Mouse (Mus musculus) adrenal gland, postnatal 36 days (tissue): ENCODE results near the gene Olfr132. TPM values are rescaled to one million over a fixed set of nuclear protein-coding genes. Genes with fewer than 3 reads are reported as not detected.
"Not testable (repeated sequence)": the region's sequence is repeated elsewhere in the genome, so short reads cannot be mapped to it uniquely, and the experiment has no call there.

Source experiments
- DNase-seq, 2 experiments: peaks; one replicate each; pipeline ENCODE4 v3.0.0; 2021; ENCODE audit warnings: mixed read lengths in 1 of 2
- long read RNA-seq, 2 experiments: library from polyadenylated mRNA; stranded (forward); transcript quantifications; one replicate each; pipeline ENCODE4 v2.0.0; 2021; ENCODE audit warnings: borderline sequencing depth in 2 of 2
- total RNA-seq, 2 experiments: library from RNA; stranded (reverse); gene quantifications; 2 replicates each; pipeline ENCODE4 v1.2.3; 2021

Gene Olfr132
- total RNA-seq: not detected
- long read RNA-seq, experiment 1: 0 reads
- long read RNA-seq, experiment 2: 0 reads

DNA sequence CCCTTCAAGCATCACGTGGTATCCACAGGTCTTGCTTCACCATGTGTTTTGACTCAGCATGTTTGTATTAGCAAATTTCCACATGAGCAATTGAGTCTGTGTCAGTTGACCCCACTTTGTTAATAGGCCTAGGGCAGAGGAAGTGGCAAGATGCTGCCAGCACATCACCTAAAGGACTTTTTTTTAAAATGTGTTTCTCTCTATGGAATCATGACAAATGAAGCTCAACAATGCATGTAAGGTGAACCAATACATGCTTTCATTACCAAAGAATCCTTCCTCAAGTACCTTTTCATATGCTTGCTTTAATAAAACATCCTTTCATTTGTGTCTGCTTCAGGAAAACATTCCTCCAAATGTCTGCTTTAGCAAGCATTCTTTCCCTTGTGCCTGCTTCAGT, at the start of gene Olfr132:
Gene Olfr132, minus strand, starts transcription at position 101 of the 400 bp plus-strand sequence.
- DNase-seq: no peak

DNA sequence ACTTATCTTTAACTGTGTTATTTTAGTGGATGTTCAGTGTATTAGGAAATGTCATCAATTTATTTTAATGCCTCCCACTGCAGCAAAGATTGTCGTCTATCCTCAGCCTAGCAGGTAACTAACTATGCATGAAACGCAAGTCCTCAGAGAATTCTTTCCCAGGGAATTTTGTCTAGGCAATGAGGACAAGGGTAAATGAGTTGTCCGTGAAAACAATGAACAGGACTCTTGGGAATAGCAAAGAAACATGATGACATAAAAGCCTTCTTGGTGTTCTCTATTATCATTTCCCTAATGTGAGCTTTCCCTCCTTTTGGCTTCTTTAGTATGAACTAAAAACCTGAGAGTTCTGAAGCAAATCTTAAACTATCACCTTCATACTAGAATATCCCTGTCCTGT, 36.8 kb upstream of the Olfr132 start, which contains the start of gene Olfr134:
Gene Olfr134, plus strand, starts transcription at position 301 of the 400 bp plus-strand sequence.
- DNase-seq: no peak

DNA sequence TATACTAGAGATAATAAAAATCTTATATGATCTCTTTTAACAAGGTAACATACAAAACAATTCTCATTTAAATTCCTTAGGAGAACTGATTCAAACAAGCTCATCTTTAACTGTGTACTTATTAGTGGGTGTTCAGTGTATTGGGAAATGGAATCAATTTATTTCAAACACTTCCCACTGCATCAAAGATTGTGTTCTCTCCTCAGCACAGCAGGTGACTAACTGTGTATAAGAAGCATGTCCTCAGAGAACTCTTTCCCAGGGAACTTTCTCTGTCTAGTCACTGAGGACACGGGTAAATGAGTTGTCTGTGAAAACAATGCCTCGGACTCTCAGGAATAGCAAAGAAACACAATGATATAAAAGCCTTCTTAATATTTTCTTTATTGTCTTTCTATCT, 10.7 kb upstream of the Olfr132 start, which contains the start of gene Olfr133:
Gene Olfr133, plus strand, starts transcription at position 301 of the 400 bp plus-strand sequence.
- no peak for DNase-seq

DNA sequence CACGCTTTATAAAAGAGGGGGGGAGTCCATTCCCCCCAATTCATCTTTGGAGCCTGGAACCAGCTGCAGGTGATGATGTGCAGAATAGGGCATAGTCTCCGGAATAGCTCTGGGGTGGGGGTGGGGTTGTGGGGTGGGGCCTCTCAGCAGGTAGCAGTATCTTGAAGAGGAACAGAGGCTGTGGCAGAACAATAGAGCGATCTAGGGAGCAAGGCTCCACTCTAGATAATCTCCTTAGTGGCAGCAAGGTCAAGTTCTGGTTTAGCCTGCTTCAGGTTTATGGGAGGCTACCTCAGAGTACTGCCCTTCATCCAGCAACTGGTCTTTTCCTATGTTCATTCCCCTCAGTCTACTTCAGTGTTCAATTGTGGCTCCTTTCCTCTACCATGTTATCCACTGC, 9.0 kb downstream of the Olfr132 start:
- DNase-seq: not testable (repeated sequence)

DNA sequence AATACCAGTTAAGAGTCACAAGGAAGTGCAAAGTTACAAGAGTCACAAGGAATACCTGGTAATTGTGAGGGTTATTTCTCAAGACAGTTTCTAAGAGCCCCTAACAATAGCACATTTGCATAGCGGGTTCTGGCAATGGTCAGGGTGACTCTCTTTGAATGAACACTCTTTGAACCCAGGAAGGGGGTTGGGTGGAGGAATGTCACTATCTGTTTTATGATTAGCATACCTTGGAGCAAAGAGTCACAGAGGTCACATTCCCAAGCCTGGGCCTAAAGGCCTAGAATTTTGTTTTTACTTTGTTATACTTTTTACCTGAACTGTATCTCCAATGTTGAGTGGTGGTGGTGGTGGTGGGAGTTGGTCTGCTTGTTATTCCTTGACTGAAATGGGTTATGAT, 10.1 kb downstream of the Olfr132 start:
- not testable (repeated sequence) for DNase-seq

DNA sequence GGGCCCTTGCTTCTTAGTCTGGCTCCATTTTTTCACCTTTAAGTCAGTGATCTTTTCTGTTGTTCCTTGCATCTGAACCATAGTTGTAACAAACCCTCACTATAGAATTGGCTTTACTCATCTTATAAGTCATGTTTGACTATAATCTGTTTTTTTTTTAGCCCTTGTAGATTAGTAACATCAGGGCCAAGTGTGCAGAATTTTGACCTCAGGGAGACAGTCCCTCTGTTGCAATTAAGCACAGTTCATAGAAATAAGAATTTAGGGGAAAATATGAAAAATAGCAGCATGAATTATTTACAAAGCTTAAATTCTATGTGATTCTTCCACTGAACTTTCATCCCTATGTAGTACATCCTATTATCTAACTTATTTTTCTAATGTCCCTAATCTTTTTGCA, 45.7 kb downstream of the Olfr132 start, which contains the start of gene Olfr131:
Gene Olfr131, minus strand, starts transcription at position 101 of the 400 bp plus-strand sequence.
- no peak for DNase-seq

DNA sequence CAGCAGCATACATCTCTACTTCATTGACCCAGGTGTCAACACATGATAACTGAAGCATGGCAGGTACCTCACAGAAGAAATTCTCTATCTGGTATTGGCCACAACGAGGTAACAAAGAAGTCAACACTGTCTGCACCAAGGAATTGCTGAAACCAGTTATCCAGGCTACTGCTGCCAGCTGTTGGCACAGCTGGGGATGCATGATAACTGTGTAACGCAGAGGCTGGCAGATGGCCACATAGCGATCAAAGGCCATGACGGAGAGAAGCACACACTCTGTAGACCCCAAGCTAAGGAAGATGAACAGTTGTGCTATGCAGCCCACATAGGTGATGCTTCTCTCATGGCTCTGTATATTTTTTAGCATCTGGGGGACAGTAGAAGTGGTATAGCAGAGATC, 52.0 kb downstream of the Olfr132 start:
- DNase-seq: no peak

Other genes with a start within 250 kb of the Olfr132 start
- gene Olfr127, start 234.1 kb downstream of the Olfr132 start, total RNA-seq: not detected
- not detected for gene Olfr128, start 214.0 kb downstream of the Olfr132 start, total RNA-seq
- gene Olfr761, start 181.4 kb downstream of the Olfr132 start, total RNA-seq: not detected
- gene Olfr129, start 74.4 kb downstream of the Olfr132 start, total RNA-seq: not detected
- gene Olfr130, start 70.6 kb downstream of the Olfr132 start, total RNA-seq: not detected
- not detected for gene Olfr131, start 45.8 kb downstream of the Olfr132 start, total RNA-seq
- gene Olfr133, start 10.8 kb upstream of the Olfr132 start, total RNA-seq: not detected
- gene Olfr134, start 36.9 kb upstream of the Olfr132 start, total RNA-seq: not detected
- not detected for gene Olfr135, start 69.8 kb upstream of the Olfr132 start, total RNA-seq
- not detected for gene Olfr138, start 126.5 kb upstream of the Olfr132 start, total RNA-seq
- gene Olfr137, start 173.0 kb upstream of the Olfr132 start, total RNA-seq: not detected
- gene Olfr136, start 195.3 kb upstream of the Olfr132 start, total RNA-seq: not detected